Mouse (Mus musculus): ENCODE measurements at regions not wholly inside any gene's neighbourhood (a gene's known extent, or its start where the extent isn't known, plus 50 kb on each side); places are given as distances from the start of the nearest gene placed in this dataset.

DNA sequence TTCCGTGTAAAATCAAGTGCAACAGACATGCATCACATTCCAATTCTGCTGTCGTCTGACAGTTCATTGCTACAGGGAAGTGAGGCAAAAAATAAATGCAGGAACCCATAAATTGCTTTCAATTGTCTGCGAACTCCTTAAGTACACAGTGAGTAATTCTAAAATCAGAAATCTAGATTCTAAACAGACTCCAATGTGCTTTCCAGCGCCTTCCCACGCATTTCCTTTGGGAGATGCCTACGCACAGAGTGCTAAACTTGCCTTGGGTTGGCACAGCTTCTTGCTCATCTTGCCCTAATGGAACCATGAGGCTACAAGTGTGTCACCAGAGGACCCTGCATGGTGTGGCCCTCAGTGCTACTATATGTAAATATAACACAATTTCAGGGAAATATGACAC lies 212.6 kb downstream of the Samd5 start:
- DNase-seq (ENCODE audit: low spot score): no peak

DNA sequence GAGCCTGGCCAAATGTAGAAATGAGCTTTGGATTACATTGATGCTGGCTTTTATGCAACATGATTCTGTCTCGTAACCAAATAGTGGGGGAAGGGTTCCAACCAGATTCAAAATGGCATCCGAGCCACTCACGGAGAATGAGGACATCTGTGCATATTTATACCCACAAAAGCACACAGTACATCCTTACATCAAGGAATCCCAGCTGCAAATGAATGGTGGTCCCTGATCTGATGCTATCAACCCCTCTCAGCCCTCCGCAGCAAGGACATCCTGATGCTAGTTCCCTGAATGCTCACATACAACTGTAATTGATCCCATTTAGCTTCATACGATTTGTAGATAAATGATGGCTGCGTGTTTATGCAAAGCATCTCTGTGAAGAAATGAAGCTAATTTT lies 215.9 kb downstream of the Samd5 start:
- no peak for DNase-seq (ENCODE audit: low spot score)

DNA sequence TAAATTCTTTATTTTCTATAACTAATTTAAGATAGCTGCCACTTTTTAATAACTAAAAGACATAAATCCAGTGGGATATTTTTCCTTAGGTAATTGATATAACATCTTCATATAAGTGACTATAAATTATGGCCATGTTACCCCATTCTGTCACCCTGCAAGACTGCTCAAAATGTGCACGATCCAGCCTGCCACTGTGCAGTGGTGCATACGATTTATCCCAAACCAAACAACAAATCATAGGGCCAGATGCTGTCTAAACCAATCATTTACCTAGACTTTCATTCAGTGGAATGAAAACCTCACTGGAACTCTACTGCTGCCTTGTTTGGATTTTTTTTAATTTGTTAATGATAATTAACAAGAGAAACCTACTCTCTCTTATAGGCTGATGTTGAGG lies 216.5 kb downstream of the Samd5 start:
- DNase-seq (ENCODE audit: low spot score): no peak

DNA sequence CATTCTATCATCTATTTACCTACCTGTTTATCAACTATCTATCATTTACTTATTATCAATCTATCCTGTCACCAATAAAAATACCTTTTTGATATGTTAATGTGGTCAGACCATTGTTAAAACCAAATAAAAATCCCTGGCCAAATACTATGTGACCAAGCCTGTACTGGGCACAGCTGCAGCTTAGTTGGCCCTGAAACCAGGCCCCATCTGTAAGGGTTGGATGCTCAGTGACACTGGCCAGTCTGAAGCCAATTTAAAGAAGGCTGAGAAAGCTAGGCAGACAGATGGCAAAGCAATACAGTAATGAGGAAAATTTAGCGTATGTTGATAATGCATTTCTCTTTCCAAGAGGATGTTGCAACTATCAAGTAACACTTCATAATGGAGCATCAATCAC lies 217.8 kb downstream of the Samd5 start:
- no peak for DNase-seq (ENCODE audit: low spot score)

DNA sequence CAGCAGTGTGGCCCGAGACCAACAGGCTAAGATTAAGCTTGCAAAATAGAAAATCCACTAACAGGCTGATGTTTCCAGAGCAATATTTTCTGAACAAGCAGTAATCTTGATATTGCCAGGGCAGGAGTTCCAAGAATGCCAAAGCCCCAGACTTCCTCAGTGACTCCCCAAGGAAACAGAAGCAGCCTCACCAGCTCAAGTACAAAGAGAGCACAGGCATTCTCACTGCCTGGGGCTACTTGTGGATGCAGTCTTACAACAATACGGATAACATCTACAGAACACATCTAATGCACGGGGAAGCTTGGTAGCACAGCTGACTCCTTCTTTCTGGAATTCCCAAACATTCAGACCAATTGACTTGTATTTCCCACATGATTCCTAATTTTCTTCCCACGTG lies 235.9 kb downstream of the Samd5 start:
- DNase-seq (ENCODE audit: low spot score): no peak

DNA sequence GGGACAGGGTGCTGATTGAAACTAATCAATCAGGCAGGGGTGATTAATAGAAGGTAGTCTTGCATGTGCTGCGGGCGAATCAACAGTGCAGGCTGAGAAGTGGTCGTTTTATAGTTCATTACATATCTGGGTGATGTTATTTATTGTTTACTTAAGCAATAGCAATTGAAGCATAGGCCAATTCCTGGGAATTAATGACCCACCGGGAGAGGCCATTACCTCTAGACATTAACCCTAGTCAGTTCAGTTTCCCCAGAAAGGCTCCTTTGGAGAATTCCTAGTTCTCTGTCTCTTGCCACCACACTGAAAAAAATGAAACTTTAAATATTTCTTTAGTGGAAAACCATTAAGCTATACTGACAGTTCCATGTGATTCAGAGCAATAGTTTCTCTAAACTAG lies 236.6 kb downstream of the Samd5 start:
- no peak for DNase-seq (ENCODE audit: low spot score)

DNA sequence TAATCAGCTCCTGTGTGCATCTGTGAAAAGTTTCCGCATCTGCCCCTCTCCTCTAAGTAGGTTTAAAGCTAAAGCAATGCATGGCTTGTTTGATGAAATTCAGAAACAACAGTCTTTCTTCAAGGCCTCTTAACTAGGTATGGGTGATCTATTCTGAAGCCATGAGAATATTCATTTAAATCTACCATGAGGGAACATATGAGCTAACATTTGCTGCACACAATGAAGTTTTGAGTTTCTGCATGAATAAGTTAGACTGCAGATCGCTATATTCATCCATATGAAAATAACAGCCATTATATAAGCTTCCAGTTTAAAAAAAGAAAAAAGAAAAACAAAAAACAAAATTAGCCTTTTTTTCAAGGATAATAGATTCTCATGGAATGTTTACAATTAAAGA lies 245.9 kb downstream of the Samd5 start:
- no peak for DNase-seq (ENCODE audit: low spot score)

DNA sequence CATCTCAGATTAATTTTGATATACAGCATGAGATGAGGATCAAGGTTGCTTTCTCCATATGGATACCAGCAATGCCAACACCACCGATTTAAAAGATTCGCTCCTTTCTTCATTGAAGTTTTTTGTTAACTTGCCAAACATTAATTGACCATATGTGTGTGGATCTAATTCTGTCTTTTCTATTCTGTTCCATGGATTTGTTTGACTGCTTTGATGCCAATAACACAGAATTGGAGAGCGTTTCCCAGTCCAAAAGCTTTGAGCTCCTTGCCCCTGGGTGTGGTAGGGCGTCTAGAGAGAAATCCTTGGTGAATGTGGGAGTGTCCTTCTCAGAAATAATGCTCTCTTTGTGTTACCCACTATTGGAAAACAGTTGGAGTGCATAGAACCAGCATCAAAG lies 254.3 kb downstream of the Samd5 start:
- no peak for DNase-seq (ENCODE audit: low spot score)

DNA sequence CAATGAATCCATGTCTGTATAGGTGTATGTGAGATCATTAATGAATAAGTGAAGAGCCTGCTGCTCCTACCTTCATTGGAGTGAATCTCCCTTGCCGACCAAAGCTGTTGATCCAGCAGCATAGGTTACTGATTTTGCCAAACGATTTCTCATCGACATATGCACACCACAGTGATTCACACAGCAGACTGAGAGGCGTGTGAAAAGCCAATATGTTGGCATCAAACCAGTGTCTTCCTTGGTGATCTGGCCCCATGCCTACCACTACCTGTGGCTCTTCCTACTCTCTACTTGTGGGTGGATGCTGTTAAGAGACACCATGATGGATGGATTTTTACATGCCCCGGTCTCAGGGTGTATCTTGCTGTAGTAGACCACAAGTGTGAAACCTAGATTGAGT lies 258.3 kb downstream of the Samd5 start:
- DNase-seq (ENCODE audit: low spot score): no peak

DNA sequence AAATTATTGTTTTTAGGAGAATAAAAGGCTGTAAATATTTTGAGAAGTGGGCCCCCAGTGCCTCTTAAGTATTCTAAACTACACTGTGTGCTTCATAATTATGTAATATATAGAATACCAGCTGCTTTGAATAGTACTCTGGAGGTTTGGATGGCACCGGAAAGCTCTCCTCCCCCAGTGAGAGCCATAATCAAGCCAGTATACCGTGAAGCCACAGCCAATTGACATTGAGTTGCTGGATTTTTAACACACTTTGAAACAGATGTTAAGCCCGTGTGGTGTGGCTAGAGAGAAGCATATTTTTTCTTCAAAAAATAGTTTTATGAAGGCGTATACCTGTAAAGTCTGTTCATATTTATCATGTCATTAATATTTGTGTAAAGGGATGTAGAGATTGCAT lies 268.9 kb downstream of the Samd5 start:
- DNase-seq (ENCODE audit: low spot score): no peak

DNA sequence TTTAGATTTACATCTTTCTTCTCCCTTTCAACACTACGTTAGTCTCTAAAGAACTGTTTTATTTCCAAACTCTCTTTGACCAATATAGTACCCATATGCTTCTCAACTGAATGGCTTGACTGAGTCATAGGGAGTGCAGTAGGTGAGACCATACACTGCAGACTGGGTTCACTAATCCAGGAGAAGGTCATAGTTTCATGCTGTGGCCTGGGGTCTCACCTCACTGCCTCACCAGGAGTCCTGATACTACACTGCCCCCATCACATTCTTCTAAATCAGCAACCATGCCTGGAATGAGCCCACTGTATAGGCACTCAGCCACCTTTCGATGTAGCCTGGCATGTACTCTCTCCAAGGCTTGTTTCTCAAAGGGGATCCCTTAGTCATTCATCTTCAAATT lies 269.6 kb downstream of the Samd5 start:
- no peak for DNase-seq (ENCODE audit: low spot score)

DNA sequence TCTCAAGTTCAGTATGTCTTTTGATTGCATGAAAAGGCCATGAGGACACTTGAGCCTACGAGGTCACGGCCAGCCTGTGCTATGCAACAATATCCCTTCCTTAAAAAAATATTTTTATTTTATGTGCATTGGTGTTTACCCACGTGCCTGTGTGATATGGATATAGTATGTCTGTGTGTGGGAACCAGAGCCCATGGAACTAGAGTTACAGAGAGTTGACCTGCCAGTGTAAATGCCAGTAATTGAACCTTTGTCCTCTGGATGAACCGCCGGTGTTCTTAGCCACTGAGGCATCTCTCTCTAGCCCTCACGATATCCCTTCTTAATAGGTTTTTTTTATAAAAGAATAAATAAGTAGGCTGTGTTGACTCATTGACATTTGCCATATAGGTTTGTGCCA lies 270.0 kb downstream of the Samd5 start:
- DNase-seq (ENCODE audit: low spot score): no peak

DNA sequence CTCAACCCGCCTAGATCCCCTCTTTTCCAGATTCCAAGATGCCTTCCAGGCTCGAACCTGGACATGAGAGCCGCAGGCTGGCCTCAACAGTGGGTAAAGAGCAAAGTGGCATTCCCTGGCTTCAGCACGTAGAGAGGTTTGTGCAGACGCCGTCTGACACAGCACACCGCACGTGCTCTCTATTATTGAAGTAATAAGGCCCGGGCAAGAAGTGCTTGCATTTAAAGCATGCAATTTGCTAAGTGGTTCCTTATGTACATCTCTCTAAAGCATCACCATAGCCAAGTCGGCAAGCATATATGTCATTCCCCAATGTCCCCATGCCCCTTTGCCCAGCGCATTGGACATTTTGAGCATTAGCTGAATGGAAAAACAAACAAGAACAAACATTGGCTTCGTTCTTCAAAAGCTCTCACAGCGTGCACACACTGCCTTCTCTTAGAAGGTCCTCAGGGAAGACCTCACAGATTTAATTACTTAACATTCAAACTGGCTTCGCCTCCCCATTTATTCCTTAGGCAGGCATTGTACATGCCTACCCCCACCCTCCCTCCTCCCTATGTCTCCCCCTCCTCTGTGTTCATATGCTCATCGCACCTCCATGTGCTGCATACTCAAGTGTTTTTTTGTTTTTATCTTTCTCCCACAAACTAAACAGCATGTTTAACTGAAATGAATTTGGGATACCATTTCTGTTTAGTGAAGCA lies 273.9 kb downstream of the Samd5 start:
- no peak for DNase-seq (ENCODE audit: low spot score)

DNA sequence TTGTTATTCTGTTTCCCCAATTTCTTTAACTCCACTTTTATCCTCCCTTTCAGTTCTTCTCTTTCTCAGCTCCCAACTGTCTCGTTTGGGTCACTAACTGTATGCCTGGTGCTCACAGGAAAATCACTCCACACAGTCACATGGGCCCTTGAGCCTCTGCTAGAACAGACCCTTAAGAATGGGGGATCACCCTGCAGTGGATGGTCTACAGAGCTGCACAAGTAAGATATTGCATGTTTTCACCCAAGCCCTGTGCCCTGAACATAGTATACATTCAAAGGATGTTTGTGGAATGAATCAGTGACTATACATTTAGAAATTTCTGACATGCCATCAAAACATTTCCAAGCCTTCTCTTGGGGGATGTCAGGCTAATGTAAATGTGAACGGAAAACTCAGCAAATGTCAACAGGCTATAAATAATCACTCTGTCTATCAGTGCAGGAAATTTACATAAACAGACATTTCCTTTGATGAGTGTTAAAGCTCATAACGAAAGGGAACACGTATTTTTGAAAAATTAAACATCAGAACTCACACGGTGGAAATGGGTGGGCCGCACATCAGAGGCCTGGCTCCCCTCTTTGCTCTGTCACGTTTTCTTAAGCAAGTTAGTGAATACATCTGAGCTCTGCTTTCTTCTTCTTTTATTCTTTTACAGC lies 297.4 kb downstream of the Samd5 start:
- no peak for DNase-seq (ENCODE audit: low spot score)

DNA sequence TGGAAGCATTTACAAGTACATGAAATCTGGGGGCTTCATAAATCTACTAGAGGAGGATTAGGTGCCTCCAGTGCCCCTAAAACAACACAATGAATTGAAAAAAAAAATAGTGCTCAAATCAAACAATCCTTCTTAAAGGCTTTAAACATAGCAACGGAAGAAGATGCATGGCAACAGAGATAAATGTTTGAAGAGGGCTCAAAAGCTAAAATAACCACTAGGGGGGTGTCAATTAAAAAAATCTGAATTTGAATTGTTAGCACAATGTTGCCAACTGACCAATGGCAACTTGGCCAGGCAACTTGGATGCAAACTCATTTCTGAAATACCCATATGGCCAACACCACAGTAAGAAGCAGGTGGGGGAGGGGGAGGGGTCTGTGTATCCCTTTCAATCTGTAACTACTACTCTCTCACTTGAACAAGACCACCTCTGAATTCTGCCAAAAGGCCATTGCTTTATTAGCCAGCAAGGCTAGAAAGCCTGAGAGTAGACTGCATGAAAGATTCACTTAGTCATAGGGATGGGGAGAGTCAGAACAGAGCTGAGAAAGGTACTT lies 312.6 kb downstream of the Samd5 start:
- DNase-seq (ENCODE audit: low spot score): no peak

DNA sequence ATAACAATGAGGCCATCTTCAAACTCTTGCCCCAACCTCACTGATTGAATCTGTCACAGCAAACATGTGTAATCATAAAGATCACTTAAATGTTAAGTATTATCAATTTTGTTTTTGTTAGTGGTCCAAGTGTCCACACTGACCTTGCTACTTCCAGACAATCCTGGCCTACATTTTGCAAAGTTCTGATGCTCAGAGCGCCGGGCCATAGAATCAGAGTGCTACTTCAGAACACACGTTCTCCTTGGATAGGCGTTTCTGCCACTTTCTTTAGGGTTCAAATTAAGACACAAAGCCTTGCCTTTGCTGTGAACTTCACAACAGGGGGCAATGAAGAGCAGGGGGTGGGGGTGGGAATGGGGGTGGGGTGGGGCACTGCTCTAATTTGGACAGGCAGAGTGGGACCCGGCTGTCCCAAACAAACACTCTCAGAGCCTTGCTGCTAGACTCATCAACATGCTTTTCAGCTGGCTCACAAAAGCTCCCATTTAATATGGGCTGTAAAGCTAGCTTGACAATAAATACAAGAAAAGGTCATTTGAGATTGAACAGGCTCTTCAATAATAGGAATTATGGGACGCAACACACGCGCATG lies 336.7 kb downstream of the Samd5 start:
- DNase-seq (ENCODE audit: low spot score): no peak

DNA sequence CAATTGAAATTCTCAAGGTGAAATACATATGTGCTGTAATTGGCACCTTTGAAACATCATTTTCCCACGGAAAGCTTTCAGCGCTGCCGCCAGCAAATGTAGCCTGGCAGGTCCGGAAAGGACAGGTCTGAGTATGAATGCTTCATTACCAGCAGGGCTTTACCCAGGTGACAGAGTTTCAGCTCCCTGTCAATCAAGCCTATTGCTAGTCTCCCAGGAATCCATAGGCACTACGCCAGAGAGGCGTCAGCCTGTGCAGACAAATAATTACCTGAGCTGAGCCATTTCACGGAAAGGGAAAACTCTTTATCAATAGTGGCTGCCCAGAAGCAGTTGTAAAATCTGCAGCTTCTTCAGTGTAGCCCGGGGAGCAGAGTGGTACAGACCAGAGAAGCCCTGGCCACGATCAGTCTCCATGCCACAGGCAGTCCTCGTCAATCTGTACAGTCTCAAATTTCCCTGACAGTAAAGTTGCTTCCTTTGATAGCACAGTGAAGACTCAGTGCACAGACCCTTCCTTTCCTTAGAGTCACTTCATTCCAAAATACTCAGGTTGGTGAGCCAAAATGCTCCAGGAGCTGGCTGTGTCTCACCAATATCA lies 340.7 kb downstream of the Samd5 start:
- DNase-seq (ENCODE audit: low spot score): no peak

DNA sequence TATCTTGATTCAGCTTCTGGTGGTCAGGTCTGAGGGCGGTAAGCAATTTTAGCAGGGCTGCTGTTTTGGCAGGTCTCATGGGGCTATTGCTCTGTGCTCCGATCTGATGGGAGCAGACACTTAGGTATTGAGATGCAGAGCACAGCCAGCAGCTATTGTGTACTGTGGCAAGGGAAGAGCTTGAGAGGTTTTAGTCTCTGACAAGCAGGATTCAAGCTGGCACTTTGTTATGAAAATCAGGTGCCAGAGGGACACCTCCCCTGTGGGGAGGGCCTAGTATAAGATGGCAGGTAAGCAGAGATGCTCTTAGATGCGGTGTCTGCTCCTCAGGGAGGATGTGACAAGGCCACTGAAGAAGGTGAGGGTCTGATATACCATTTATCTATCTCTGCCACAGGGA lies 343.3 kb downstream of the Samd5 start:
- DNase-seq (ENCODE audit: low spot score): no peak

DNA sequence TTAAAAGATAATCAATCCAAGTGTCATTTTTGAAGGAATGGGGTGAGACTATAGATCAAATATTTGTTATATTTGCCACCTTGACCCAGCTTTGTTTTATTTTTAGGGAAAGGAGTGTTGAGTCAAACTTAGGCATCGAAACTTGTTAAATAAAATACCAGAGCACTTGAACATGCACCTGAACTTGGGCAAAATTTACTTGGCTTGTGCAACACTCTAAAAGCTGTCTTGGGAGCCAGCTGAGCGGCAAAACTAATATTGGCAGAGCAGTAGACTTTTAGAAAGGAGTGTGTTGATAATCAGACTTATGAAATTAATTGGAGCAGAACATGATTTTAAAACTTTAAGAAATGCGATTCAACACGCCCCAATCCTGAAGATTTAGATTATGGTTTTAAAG lies 346.7 kb downstream of the Samd5 start:
- no peak for DNase-seq (ENCODE audit: low spot score)

DNA sequence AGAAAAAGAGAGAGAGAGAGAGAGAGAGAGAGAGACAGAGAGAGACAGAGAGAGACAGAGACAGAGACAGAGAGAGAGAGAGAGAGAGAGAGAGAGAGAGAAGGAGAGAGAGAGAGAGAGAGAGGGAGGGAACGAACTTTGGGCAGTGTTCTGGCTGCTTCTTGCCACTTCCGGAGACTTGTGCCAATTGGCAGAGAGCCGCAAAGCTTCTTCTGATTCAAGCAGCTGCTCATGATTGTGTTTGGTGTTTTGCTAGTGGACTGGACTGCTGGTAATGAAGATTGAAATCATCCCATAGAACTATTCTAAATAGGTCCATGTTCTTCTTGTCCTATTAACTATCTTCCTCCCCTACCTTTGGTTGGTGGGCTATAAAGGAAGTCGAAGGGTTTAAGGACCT lies 347.1 kb downstream of the Samd5 start:
- peak; percentile 26 for DNase-seq (ENCODE audit: low spot score)

DNA sequence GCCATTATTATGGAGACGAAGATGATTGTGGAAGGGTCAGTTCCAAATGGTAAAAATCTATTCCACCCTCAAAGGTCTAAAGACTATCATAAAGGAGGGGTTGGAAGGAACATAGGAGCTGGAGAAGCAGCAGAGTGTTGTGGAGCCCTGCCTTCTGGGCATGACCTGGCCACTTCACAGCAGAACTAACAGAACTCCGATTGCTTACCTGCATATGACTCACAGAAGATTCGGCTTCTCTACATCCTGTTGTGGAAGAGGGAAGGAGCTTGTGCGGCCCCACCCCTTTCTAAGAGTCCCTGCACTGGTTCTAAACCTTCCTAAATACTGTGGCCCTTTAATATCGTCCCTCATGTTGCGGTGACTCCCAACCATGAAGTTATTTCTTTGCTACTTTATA lies 362.7 kb downstream of the Samd5 start:
- DNase-seq (ENCODE audit: low spot score): no peak

DNA sequence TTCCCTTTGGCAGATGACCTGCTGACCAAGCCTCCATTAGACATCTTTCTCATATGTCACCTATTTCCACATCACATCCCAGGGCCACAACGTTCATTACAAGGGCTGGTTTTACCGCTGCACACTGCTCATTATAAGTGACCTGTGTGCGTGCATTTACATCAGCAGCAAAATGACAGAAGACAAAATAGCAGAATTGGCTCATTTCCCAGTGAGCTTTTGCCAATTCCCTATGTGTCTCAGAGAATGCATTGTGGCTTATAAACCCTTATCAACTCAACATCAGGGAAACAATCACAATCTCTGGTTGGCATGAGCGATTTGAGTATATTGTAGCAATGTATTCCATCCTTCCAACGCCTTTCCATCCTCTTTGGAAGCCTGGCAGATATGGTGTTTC lies 364.7 kb downstream of the Samd5 start:
- no peak for DNase-seq (ENCODE audit: low spot score)

DNA sequence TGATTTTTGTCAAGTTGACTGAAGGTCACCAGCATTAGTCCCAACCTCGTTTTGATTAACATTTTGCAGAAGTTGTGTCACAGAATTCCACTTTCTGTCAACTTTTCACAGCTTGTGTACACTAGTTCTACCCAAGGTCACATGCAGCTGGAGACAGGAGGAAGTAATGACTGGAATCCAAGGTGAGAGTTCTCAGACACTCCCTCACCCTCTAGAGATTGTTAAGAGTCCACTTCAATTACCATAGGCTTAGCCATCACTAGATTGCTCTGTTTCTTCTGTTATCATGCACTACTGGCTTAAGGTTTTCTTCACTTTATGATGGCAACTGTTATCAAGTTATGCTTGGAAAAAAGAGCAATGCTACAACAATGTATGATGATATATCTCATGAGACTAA lies 379.0 kb downstream of the Samd5 start:
- DNase-seq (ENCODE audit: low spot score): no peak
